Mouse (Mus musculus): Measurements from ENCODE around the gene Rnf34. TPM values are rescaled to one million over a fixed set of nuclear protein-coding genes. Genes with fewer than 3 reads are reported as not detected.

Rnf34 gene
- polyA plus RNA-seq, 1 experiment from 2014 or later: 53.0 TPM

DNA sequence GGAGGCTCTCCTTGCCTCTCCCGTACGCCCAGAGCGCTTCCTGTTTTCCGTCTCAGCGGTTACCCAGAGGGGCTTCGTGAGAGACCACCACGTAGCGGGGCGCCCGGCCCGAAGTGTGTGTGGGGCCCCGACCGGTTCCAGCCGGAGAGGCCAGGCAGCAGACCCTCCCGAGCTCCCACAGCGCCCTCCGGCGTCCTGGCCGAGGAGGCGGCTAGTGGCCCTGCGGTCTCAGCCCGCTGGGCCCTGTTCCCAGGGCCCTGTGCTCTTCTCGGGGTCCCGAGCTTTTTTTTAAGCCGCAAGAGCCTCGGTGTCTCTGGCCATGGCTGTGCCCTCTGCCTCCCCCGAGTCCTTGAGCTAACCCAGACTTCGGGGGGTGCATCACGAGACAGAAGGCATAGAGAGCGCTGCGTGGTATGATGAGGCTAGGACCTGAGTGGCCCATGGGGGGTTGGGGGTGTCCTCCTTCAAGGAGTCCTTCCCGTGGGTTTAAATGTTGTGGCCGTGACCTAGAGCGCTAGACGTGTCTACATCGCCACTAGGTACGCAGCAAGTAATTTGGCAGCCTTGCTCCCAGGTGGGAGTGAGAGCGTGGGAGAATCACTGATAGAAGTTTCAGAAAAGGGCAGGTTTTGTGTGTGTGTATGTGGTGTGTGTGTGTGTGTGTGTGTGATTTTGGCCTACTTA is 613 bp downstream of the Rnf34 start:
- peak; percentile 81 for ATAC-seq (ENCODE audit: low read depth)
- Histone ChIP-seq H3K4me2 (ENCODE audit: low read depth, low read length) (peak overlapping the region; percentile 97), H3K27ac (ENCODE audit: low read depth, low read length) (peak overlapping the region; percentile 93), H3K27me3 (ENCODE audit: control insufficient read depth, insufficient read depth, low read length) (no peaks in the 10 kb centered on the region), H3K36me3 (ENCODE audit: control insufficient read depth, insufficient read depth, low read length) (no peaks in the 10 kb centered on the region), H3K9me3 (ENCODE audit: control insufficient read depth, low read length) (no peaks in the 10 kb centered on the region), H3K9ac (replicated peaks; ENCODE audit: low read depth, low read length) (peak overlapping the region; percentile 95), H3K4me1 (ENCODE audit: control insufficient read depth, insufficient read depth, low read length) (peaks cover 16% of the 10 kb centered on the region), H3K4me3 (ENCODE audit: low read depth, low read length) (peak overlapping the region; percentile 93)
- 0% methylated on average over 38 of the region's 38 CpGs for WGBS

DNA sequence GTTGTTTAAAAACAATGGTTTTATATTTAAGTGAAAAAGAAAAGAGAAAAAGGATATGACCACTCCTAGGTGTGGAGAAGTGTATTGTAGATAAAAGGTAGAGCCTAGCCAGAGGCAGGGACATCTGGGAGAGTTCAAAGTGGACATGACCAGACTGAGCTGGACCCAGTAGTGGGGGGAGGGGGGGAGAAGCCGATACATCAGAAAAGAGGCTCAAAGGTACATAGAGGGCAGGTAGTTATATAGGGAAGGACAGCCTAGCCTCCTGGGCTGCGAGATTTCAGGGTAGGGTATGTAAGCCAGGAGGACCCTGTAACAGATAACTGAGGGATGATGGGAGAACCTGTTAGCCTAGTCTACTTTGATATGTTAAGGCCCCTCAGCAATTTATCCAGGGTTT is 2.8 kb downstream of the Rnf34 start:
- WGBS: 94% methylated on average over 2 of the region's 2 CpGs
- no peaks in the 10 kb centered on the region for H3K27me3 ChIP-seq (ENCODE audit: control insufficient read depth, insufficient read depth, low read length)
- H3K9ac ChIP-seq (replicated peaks; ENCODE audit: low read depth, low read length): no peak overlapping the region
- peaks cover 16% of the 10 kb centered on the region for H3K4me1 ChIP-seq (ENCODE audit: control insufficient read depth, insufficient read depth, low read length)
- no peak overlapping the region for H3K4me2 ChIP-seq (ENCODE audit: low read depth, low read length)
- no peaks in the 10 kb centered on the region for H3K9me3 ChIP-seq (ENCODE audit: control insufficient read depth, low read length)
- no peaks in the 10 kb centered on the region for H3K36me3 ChIP-seq (ENCODE audit: control insufficient read depth, insufficient read depth, low read length)
- no peak overlapping the region for H3K27ac ChIP-seq (ENCODE audit: low read depth, low read length)
- no peak for ATAC-seq (ENCODE audit: low read depth)
- no peak overlapping the region for H3K4me3 ChIP-seq (ENCODE audit: low read depth, low read length)

DNA sequence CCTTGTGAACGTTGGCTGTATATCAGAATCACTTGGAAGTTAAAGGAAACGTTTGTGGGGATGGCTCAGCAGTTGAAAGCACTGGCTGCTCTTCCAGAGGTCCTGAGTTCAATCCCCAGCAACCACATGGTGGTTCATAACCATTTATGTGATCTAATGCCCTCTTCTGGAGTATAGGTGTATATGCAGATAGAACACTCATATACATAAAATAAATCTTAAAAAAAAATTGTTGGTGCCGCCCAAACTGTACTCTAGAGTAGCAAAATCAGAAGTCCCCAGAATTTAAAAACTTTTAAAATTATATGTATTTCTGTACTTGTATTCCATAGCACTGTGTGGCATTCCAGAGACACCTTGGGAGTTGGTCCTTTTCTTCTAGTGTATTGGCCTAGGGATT is 6.0 kb downstream of the Rnf34 start:
- Histone ChIP-seq H3K4me2 (ENCODE audit: low read depth, low read length) (no peak overlapping the region), H3K27me3 (ENCODE audit: control insufficient read depth, insufficient read depth, low read length) (no peaks in the 10 kb centered on the region), H3K4me3 (ENCODE audit: low read depth, low read length) (no peak overlapping the region), H3K36me3 (ENCODE audit: control insufficient read depth, insufficient read depth, low read length) (no peaks in the 10 kb centered on the region), H3K9ac (replicated peaks; ENCODE audit: low read depth, low read length) (no peak overlapping the region), H3K9me3 (ENCODE audit: control insufficient read depth, low read length) (no peaks in the 10 kb centered on the region), H3K27ac (ENCODE audit: low read depth, low read length) (no peak overlapping the region), H3K4me1 (ENCODE audit: control insufficient read depth, insufficient read depth, low read length) (peaks cover 8% of the 10 kb centered on the region)
- no peak for ATAC-seq (ENCODE audit: low read depth)
- WGBS: 84% methylated on average over 3 of the region's 3 CpGs

GRCm38 (mm10) chr5:122863053-122863452 is 13.2 kb downstream of the Rnf34 start:
- Histone ChIP-seq H3K27me3 (ENCODE audit: control insufficient read depth, insufficient read depth, low read length) (no peaks in the 10 kb centered on the region), H3K36me3 (ENCODE audit: control insufficient read depth, insufficient read depth, low read length) (peaks cover 31% of the 10 kb centered on the region), H3K9me3 (ENCODE audit: control insufficient read depth, low read length) (no peaks in the 10 kb centered on the region), H3K4me1 (ENCODE audit: control insufficient read depth, insufficient read depth, low read length) (no peaks in the 10 kb centered on the region), H3K9ac (replicated peaks; ENCODE audit: low read depth, low read length) (no peak overlapping the region), H3K4me2 (ENCODE audit: low read depth, low read length) (no peak overlapping the region), H3K4me3 (ENCODE audit: low read depth, low read length) (no peak overlapping the region), H3K27ac (ENCODE audit: low read depth, low read length) (no peak overlapping the region)
- no peak for ATAC-seq (ENCODE audit: low read depth)
- WGBS: 95% methylated on average over 2 of the region's 2 CpGs

DNA sequence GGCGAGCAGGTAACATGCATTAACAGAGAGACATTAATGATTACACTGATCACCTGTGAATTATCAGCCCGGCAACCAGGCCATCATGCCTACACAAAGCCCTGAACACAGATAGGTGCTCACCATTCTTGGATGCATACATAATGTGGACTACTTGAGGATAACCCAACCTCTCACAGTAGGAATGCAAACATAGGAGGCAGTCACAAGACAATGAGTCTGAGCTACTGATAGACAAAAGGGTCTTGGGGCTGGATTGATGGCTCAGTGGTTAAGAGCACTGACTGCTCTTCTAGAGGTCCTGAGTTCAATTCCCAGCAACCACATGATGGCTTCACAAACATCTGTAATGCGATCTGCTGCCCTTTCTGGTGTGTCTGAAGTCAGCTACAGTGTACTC is 22.8 kb downstream of the Rnf34 start:
- Histone ChIP-seq H3K36me3 (ENCODE audit: control insufficient read depth, insufficient read depth, low read length) (peaks cover 48% of the 10 kb centered on the region), H3K4me3 (ENCODE audit: low read depth, low read length) (no peak overlapping the region), H3K27me3 (ENCODE audit: control insufficient read depth, insufficient read depth, low read length) (no peaks in the 10 kb centered on the region), H3K4me2 (ENCODE audit: low read depth, low read length) (no peak overlapping the region), H3K27ac (ENCODE audit: low read depth, low read length) (no peak overlapping the region), H3K9me3 (ENCODE audit: control insufficient read depth, low read length) (no peaks in the 10 kb centered on the region), H3K4me1 (ENCODE audit: control insufficient read depth, insufficient read depth, low read length) (no peaks in the 10 kb centered on the region), H3K9ac (replicated peaks; ENCODE audit: low read depth, low read length) (no peak overlapping the region)
- WGBS: 93% methylated on average over 3 of the region's 3 CpGs
- no peak for ATAC-seq (ENCODE audit: low read depth)

- H3K36me3 ChIP-seq (ENCODE audit: control insufficient read depth, insufficient read depth, low read length): peaks cover 52% of the 10 kb centered on the region
- no peaks in the 10 kb centered on the region for H3K4me1 ChIP-seq (ENCODE audit: control insufficient read depth, insufficient read depth, low read length)
- no peak for ATAC-seq (ENCODE audit: low read depth)
- no peak overlapping the region for H3K4me3 ChIP-seq (ENCODE audit: low read depth, low read length)
- 88% methylated on average over 2 of the region's 2 CpGs for WGBS
- H3K4me2 ChIP-seq (ENCODE audit: low read depth, low read length): no peak overlapping the region
- no peak overlapping the region for H3K27ac ChIP-seq (ENCODE audit: low read depth, low read length)
- no peak overlapping the region for H3K9ac ChIP-seq (replicated peaks; ENCODE audit: low read depth, low read length)
- H3K9me3 ChIP-seq (ENCODE audit: control insufficient read depth, low read length): no peaks in the 10 kb centered on the region
- H3K27me3 ChIP-seq (ENCODE audit: control insufficient read depth, insufficient read depth, low read length): no peaks in the 10 kb centered on the region
These were observed 23.7 kb downstream of the Rnf34 start for GRCm38 (mm10) chr5:122873573-122873972.

DNA sequence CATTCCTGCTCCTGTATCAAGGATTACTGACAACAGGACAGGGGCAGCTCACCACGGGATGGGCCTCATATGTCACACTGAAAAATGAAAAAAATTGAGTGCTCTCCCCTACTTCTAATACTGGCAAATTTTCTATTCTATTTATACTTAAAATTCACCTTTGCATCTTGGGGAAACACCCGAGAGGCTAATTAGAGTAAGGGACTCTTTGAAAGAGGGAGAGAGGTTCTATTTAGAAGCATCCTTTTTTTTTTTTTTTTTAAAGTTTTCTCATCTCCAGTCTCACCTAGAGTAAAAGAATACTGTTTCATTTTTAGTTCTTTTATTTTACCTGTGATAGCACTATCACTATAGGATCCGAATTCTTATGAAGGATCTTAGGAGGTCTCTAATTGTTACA is 24.5 kb downstream of the Rnf34 start:
- H3K36me3 ChIP-seq (ENCODE audit: control insufficient read depth, insufficient read depth, low read length): peaks cover 46% of the 10 kb centered on the region

DNA sequence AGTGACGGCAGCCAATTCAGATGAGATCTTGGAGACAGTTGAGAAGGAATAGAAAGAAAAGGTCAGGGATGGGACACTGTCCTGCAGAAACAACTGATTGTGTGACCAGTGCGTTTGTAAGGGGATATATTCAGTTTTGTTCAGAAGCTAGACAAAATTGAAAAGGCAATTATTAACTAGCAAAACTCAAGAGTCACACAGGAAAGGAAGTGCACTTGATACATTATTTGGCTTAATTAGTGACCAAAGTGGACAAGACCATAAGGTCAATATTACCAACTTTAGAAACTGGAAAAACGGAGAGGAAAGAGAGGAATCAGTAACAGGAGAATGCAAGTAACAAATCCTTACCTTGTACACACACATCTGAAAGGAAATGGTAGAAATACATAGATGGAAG is 26.8 kb downstream of the Rnf34 start:
- H3K4me1 ChIP-seq (ENCODE audit: control insufficient read depth, insufficient read depth, low read length): no peaks in the 10 kb centered on the region
- H3K9ac ChIP-seq (replicated peaks; ENCODE audit: low read depth, low read length): no peak overlapping the region
- H3K27me3 ChIP-seq (ENCODE audit: control insufficient read depth, insufficient read depth, low read length): no peaks in the 10 kb centered on the region
- peaks cover 46% of the 10 kb centered on the region for H3K36me3 ChIP-seq (ENCODE audit: control insufficient read depth, insufficient read depth, low read length)
- no peak overlapping the region for H3K27ac ChIP-seq (ENCODE audit: low read depth, low read length)
- no peaks in the 10 kb centered on the region for H3K9me3 ChIP-seq (ENCODE audit: control insufficient read depth, low read length)
- 78% methylated on average over 3 of the region's 3 CpGs for WGBS
- no peak overlapping the region for H3K4me2 ChIP-seq (ENCODE audit: low read depth, low read length)
- H3K4me3 ChIP-seq (ENCODE audit: low read depth, low read length): no peak overlapping the region
- ATAC-seq (ENCODE audit: low read depth): no peak

More for the DNA sequence above, 24.5 kb downstream of the Rnf34 start:
- no peaks in the 10 kb centered on the region for H3K4me1 ChIP-seq (ENCODE audit: control insufficient read depth, insufficient read depth, low read length)
- WGBS: 94% methylated on average over 3 of the region's 3 CpGs
- no peak overlapping the region for H3K9ac ChIP-seq (replicated peaks; ENCODE audit: low read depth, low read length)
- no peak overlapping the region for H3K4me3 ChIP-seq (ENCODE audit: low read depth, low read length)
- no peaks in the 10 kb centered on the region for H3K9me3 ChIP-seq (ENCODE audit: control insufficient read depth, low read length)
- no peak overlapping the region for H3K4me2 ChIP-seq (ENCODE audit: low read depth, low read length)
- no peak overlapping the region for H3K27ac ChIP-seq (ENCODE audit: low read depth, low read length)
- H3K27me3 ChIP-seq (ENCODE audit: control insufficient read depth, insufficient read depth, low read length): no peaks in the 10 kb centered on the region
- ATAC-seq (ENCODE audit: low read depth): no peak

DNA sequence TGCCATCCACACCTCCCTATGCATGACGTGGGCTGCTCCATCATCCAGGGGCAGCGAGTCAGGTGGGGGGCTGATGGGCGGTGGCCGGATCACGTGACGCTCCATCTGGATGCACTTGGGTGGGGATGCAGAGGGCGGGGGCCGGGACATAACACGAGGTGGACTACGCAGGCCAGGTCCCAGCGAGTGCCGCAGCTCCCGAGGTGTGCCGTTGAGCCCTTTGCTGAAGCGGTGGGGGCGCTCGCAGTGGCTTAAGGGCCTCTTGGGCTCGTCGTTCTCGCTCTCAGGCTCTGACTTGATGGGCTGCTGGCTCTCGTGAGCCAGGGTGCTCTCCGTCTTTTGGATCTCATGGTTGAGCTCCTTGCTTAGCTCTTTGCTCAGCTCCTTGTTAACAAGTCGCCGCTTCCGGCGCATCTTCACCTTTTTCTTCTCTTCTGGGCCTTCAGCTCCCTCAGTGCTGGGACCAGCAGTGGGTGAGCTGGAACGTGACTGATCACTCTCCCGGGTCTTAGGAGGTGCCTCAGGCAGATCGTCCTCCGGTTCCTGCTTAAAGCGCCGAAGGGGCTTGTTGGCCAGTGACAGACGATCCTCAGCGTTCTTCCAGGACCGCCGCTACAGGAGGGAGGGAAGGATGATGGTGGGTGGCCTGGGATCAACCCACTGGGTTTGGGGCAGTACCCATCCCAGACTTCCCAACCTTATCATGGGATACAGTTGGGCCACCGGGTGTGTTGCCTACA is 30.6 kb downstream of the Rnf34 start:
- Histone ChIP-seq H3K27ac (ENCODE audit: low read depth, low read length) (no peak overlapping the region), H3K27me3 (ENCODE audit: control insufficient read depth, insufficient read depth, low read length) (no peaks in the 10 kb centered on the region), H3K36me3 (ENCODE audit: control insufficient read depth, insufficient read depth, low read length) (peaks cover 33% of the 10 kb centered on the region), H3K4me2 (ENCODE audit: low read depth, low read length) (no peak overlapping the region), H3K9me3 (ENCODE audit: control insufficient read depth, low read length) (no peaks in the 10 kb centered on the region), H3K9ac (replicated peaks; ENCODE audit: low read depth, low read length) (no peak overlapping the region), H3K4me1 (ENCODE audit: control insufficient read depth, insufficient read depth, low read length) (no peaks in the 10 kb centered on the region), H3K4me3 (ENCODE audit: low read depth, low read length) (no peak overlapping the region)
- no peak for ATAC-seq (ENCODE audit: low read depth)
- WGBS: 93% methylated on average over 37 of the region's 37 CpGs
